Mouse (Mus musculus): ENCODE results near the gene Rnf135.
A peak's percentile ranks its signal among the peaks of the same experiment; 100 is the strongest.
"Not testable (repeated sequence)": the region's sequence is repeated elsewhere in the genome, so short reads cannot be mapped to it uniquely, and the experiment has no call there.

The Rnf135 gene

GRCm38 (mm10) chr11:80163362-80164116, 20.1 kb upstream of the Rnf135 start:
- no peak for DNase-seq (ENCODE audit: low spot score)

GRCm38 (mm10) chr11:80164224-80164623, 19.4 kb upstream of the Rnf135 start:
- no peak for DNase-seq (ENCODE audit: low spot score)

- no peak for DNase-seq (ENCODE audit: low spot score)
Measured at GRCm38 (mm10) chr11:80168121-80168520, 15.5 kb upstream of the Rnf135 start.

- no peak for DNase-seq (ENCODE audit: low spot score)
Measured at GRCm38 (mm10) chr11:80168611-80169249, 14.9 kb upstream of the Rnf135 start.

GRCm38 (mm10) chr11:80169629-80170028, 14.0 kb upstream of the Rnf135 start:
- no peak for DNase-seq (ENCODE audit: low spot score)

GRCm38 (mm10) chr11:80170351-80170750, 13.3 kb upstream of the Rnf135 start:
- DNase-seq (ENCODE audit: low spot score) = no peak

GRCm38 (mm10) chr11:80171884-80172283, 11.8 kb upstream of the Rnf135 start:
- no peak for DNase-seq (ENCODE audit: low spot score)

- DNase-seq (ENCODE audit: low spot score) = no peak
Measured at GRCm38 (mm10) chr11:80173963-80174670, 9.5 kb upstream of the Rnf135 start.

GRCm38 (mm10) chr11:80176911-80177895, 6.4 kb upstream of the Rnf135 start:
- no peak for DNase-seq (ENCODE audit: low spot score)

- no peak for DNase-seq (ENCODE audit: low spot score)
Measured at GRCm38 (mm10) chr11:80178316-80178715, 5.3 kb upstream of the Rnf135 start.

GRCm38 (mm10) chr11:80181021-80181749, 2.5 kb upstream of the Rnf135 start:
- no peak for DNase-seq (ENCODE audit: low spot score)

- DNase-seq (ENCODE audit: low spot score) = not testable (repeated sequence)
Measured at GRCm38 (mm10) chr11:80183054-80183704, 472 bp upstream of the Rnf135 start.

GRCm38 (mm10) chr11:80184531-80185071, 950 bp downstream of the Rnf135 start:
- no peak for DNase-seq (ENCODE audit: low spot score)

- DNase-seq (ENCODE audit: low spot score) = not testable (repeated sequence)
Measured at GRCm38 (mm10) chr11:80185441-80185976, 1.9 kb downstream of the Rnf135 start.

GRCm38 (mm10) chr11:80190280-80190679, 6.6 kb downstream of the Rnf135 start:
- DNase-seq (ENCODE audit: low spot score) = no peak

GRCm38 (mm10) chr11:80193827-80194226, 10.2 kb downstream of the Rnf135 start:
- no peak for DNase-seq (ENCODE audit: low spot score)

GRCm38 (mm10) chr11:80196351-80196750, 12.7 kb downstream of the Rnf135 start:
- DNase-seq (ENCODE audit: low spot score) = no peak

GRCm38 (mm10) chr11:80199316-80199715, 15.7 kb downstream of the Rnf135 start:
- DNase-seq (ENCODE audit: low spot score) = no peak

- DNase-seq (ENCODE audit: low spot score) = no peak
Measured at GRCm38 (mm10) chr11:80199773-80200172, 16.1 kb downstream of the Rnf135 start.

- DNase-seq (ENCODE audit: low spot score) = peak; percentile 53
Measured at GRCm38 (mm10) chr11:80200326-80200725, 16.7 kb downstream of the Rnf135 start.

Data from retina, embryonic 14.5 days (tissue).